Mouse (Mus musculus) induced T-regulatory cell, adult 2 months (primary cell): Measurements from ENCODE around the gene Olfr818.
"Not testable (repeated sequence)": the region's sequence is repeated elsewhere in the genome, so short reads cannot be mapped to it uniquely, and the experiment has no call there.

Source experiments
- DNase-seq: peaks from one replicate; pipeline ENCODE4 v3.0.0-alpha.2; 2012; ENCODE audit warnings: low read depth

Olfr818 gene

DNA sequence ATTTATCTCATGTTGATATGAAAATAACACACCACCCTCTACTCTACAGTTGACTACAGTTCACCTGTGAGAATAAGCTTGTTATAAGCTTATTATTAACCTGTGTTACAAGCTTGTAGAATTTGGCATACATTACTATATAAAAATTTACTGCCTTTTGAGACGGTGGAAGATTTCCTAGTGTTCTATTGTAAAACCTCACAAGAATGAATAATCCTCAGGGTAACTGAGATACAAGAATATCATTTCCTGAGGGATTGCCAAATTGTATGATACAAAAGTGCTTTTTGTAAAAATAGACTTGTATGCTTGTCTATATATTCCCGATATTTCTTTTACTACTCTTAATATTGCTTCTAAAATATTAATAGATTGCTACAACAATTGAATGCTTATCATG lies at the start of gene Olfr818:
Gene Olfr818, minus strand, starts transcription at position 101 of the 400 bp plus-strand sequence.
- DNase-seq: no peak

DNA sequence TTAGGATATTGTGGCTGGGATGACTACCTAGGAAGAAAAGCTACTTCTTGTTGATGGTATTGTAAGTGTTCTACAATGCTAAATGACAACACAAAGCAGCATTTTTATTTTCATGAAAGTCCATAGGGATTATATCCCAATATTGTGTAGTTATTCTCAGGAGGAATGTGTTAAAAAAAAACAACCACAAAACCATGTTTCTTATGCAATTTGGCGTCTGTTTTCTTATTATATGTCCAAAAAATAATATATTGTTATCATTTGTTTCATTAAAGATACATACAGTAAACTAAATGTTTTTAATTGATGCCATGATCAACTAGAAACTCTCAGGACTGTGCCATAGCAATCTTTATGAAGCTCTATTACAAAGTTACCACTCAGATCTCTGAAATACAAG lies 36.1 kb upstream of the Olfr818 start, which contains the start of gene Gm10310:
Gene Gm10310, minus strand, starts transcription at position 101 of the 400 bp plus-strand sequence.
- not testable (repeated sequence) for DNase-seq

DNA sequence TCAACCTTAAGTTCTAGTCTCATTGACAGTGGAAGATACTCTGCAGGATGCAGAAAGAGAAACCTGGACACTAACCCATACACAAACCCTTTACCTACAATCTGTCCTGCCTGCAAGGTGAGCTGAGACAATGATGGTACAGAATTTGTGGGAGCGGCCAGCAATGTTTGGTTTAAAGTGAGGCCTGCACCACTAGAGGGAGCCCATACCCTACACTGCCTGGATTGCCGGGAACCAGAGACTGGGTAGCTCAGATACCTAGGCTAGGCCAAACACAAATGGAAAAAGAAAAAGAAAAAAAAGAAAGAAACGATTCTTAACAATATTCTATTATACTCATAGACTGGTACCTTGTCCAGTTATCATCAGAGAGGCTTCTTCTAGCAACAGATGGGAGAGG lies 33.0 kb upstream of the Olfr818 start:
- not testable (repeated sequence) for DNase-seq

DNA sequence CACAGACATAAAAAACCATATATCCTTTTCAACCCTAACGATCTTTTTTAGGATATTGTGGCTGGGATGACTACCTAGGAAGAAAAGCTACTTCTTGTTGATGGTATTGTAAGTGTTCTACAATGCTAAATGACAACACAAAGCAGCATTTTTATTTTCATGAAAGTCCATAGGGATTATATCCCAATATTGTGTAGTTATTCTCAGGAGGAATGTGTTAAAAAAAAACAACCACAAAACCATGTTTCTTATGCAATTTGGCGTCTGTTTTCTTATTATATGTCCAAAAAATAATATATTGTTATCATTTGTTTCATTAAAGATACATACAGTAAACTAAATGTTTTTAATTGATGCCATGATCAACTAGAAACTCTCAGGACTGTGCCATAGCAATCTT lies 27.1 kb upstream of the Olfr818 start, which contains the start of gene Olfr247:
Gene Olfr247, minus strand, starts transcription at position 101 of the 400 bp plus-strand sequence.
- DNase-seq: not testable (repeated sequence)

DNA sequence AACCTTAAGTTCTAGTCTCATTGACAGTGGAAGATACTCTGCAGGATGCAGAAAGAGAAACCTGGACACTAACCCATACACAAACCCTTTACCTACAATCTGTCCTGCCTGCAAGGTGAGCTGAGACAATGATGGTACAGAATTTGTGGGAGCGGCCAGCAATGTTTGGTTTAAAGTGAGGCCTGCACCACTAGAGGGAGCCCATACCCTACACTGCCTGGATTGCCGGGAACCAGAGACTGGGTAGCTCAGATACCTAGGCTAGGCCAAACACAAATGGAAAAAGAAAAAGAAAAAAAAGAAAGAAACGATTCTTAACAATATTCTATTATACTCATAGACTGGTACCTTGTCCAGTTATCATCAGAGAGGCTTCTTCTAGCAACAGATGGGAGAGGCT lies 24.1 kb upstream of the Olfr818 start:
- DNase-seq: not testable (repeated sequence)

DNA sequence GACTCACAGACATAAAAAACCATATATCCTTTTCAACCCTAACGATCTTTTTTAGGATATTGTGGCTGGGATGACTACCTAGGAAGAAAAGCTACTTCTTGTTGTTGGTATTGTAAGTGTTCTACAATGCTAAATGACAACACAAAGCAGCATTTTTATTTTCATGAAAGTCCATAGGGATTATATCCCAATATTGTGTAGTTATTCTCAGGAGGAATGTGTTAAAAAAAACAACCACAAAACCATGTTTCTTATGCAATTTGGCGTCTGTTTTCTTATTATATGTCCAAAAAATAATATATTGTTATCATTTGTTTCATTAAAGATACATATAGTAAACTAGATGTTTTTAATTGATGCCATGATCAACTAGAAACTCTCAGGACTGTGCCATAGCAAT lies 18.3 kb upstream of the Olfr818 start, which contains the start of gene Olfr819:
Gene Olfr819, minus strand, starts transcription at position 101 of the 400 bp plus-strand sequence.
- not testable (repeated sequence) for DNase-seq

DNA sequence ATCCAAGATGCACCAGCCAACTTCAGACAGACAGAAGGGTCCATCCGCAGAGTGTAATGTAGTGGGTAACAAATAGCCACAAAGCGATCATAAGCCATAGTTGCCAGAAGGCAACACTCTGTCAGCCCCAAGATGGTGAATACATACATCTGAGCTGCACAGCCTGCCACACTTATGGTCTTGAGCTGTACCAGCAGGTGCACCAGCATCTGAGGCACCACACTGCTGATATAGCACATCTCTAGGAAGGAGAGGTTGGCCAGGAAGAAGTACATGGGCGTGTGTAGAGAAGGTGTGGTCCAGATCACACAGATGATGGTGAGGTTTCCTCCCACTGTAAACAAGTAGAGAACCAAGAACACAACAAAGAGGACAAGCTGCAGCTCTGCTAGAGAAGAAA lies 17.3 kb upstream of the Olfr818 start:
- not testable (repeated sequence) for DNase-seq

DNA sequence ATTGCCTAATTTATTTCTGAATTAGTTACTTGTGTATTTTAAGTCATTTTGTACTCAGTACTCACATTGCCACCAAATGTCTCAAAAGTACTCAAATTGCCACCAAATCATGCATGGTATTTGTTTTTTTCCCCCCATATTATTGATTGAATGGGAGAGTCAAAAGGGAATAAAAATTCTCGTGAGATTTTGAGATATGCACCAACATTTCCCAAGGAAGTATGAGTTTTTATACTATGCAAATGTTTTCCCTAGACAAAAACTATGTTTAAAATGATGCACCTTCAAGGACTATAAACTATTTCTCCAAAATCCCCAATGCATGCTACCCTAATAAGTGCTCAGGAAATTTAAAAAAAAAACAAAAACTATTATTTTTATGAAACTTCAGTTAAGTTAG lies 33.4 kb downstream of the Olfr818 start, which contains the start of gene Olfr816:
Gene Olfr816, minus strand, starts transcription at position 101 of the 400 bp plus-strand sequence.
- DNase-seq: no peak

DNA sequence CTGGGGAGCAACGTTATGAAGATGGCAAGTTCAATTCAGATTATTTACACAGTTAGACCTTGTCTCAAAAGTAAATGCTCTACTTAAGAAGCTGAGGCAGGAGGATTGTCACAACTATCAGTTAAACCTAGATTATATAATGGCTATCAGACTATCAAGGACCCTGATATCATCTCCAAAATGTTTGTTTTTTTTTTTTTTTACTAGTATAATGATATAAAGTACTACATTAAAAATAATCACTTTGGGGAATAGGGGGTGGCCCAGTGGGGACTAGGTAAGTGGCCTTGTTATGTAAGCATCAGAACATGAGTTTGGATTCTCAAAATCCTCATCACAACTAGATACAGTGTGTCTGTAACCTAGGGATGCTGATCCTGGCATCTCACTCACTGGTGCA lies 43.1 kb downstream of the Olfr818 start, which contains the start of gene Olfr815:
Gene Olfr815, minus strand, starts transcription at position 101 of the 400 bp plus-strand sequence.
- DNase-seq: not testable (repeated sequence)
